Mouse (Mus musculus): ENCODE measurements around the gene Rbsn. TPM values are rescaled to one million over a fixed set of nuclear protein-coding genes. Genes with fewer than 3 reads are reported as not detected.

Rbsn gene
- polyA plus RNA-seq, 1 experiment from 2014 or later: 26.8 TPM

GRCm38 (mm10) chr6:92235036-92235435, 20.3 kb upstream of the Rbsn start:
- Histone ChIP-seq H3K27me3 (ENCODE audit: control insufficient read depth, insufficient read depth, low read length) (no peaks in the 10 kb centered on the region), H3K4me1 (replicated peaks; ENCODE audit: control insufficient read depth, insufficient read depth, low read length) (no peaks in the 10 kb centered on the region), H3K9ac (no peak overlapping the region), H3K4me2 (replicated peaks) (no peak overlapping the region), H3K27ac (no peak overlapping the region), H3K9me3 (ENCODE audit: control insufficient read depth, low read length) (no peaks in the 10 kb centered on the region), H3K36me3 (replicated peaks; ENCODE audit: control insufficient read depth, insufficient read depth) (no peaks in the 10 kb centered on the region), H3K4me3 (replicated peaks; ENCODE audit: low read length) (no peak overlapping the region)
- DNase-seq (ENCODE audit: low spot score) (no peak), ATAC-seq (ENCODE audit: low FRiP score) (no peak)
- 66% methylated on average over 12 of the region's 12 CpGs for WGBS

- ATAC-seq (ENCODE audit: low FRiP score): no peak
These were observed 17.0 kb upstream of the Rbsn start for GRCm38 (mm10) chr6:92231762-92232161.

GRCm38 (mm10) chr6:92231356-92231755, 16.6 kb upstream of the Rbsn start:
- no peak overlapping the region for H3K4me3 ChIP-seq (replicated peaks; ENCODE audit: low read length)
- H3K36me3 ChIP-seq (replicated peaks; ENCODE audit: control insufficient read depth, insufficient read depth): no peaks in the 10 kb centered on the region
- 79% methylated on average over 1 of the region's 1 CpGs for WGBS
- no peak overlapping the region for H3K4me2 ChIP-seq (replicated peaks)
- no peaks in the 10 kb centered on the region for H3K4me1 ChIP-seq (replicated peaks; ENCODE audit: control insufficient read depth, insufficient read depth, low read length)
- H3K27me3 ChIP-seq (ENCODE audit: control insufficient read depth, insufficient read depth, low read length): no peaks in the 10 kb centered on the region
- DNase-seq (ENCODE audit: low spot score) (no peak), ATAC-seq (ENCODE audit: low FRiP score) (no peak)
- no peak overlapping the region for H3K27ac ChIP-seq
- no peaks in the 10 kb centered on the region for H3K9me3 ChIP-seq (ENCODE audit: control insufficient read depth, low read length)
- no peak overlapping the region for H3K9ac ChIP-seq

More at GRCm38 (mm10) chr6:92231762-92232161, 17.0 kb upstream of the Rbsn start:
- Histone ChIP-seq H3K9ac (no peak overlapping the region), H3K36me3 (replicated peaks; ENCODE audit: control insufficient read depth, insufficient read depth) (no peaks in the 10 kb centered on the region), H3K27ac (no peak overlapping the region), H3K27me3 (ENCODE audit: control insufficient read depth, insufficient read depth, low read length) (no peaks in the 10 kb centered on the region), H3K4me2 (replicated peaks) (no peak overlapping the region), H3K4me1 (replicated peaks; ENCODE audit: control insufficient read depth, insufficient read depth, low read length) (no peaks in the 10 kb centered on the region), H3K9me3 (ENCODE audit: control insufficient read depth, low read length) (no peaks in the 10 kb centered on the region), H3K4me3 (replicated peaks; ENCODE audit: low read length) (no peak overlapping the region)
- WGBS: 75% methylated on average over 4 of the region's 4 CpGs
- DNase-seq (ENCODE audit: low spot score): no peak

GRCm38 (mm10) chr6:92229586-92229985, 14.9 kb upstream of the Rbsn start:
- no peak overlapping the region for H3K9ac ChIP-seq
- no peaks in the 10 kb centered on the region for H3K4me1 ChIP-seq (replicated peaks; ENCODE audit: control insufficient read depth, insufficient read depth, low read length)
- no peaks in the 10 kb centered on the region for H3K9me3 ChIP-seq (ENCODE audit: control insufficient read depth, low read length)
- ATAC-seq (ENCODE audit: low FRiP score) (no peak), DNase-seq (ENCODE audit: low spot score) (no peak)
- no peaks in the 10 kb centered on the region for H3K27me3 ChIP-seq (ENCODE audit: control insufficient read depth, insufficient read depth, low read length)
- H3K4me3 ChIP-seq (replicated peaks; ENCODE audit: low read length): no peak overlapping the region
- no peak overlapping the region for H3K27ac ChIP-seq
- H3K36me3 ChIP-seq (replicated peaks; ENCODE audit: control insufficient read depth, insufficient read depth): no peaks in the 10 kb centered on the region
- WGBS: 91% methylated on average over 2 of the region's 2 CpGs
- no peak overlapping the region for H3K4me2 ChIP-seq (replicated peaks)

GRCm38 (mm10) chr6:92229103-92229502, 14.4 kb upstream of the Rbsn start:
- no peak for ATAC-seq (ENCODE audit: low FRiP score)
- Histone ChIP-seq H3K4me3 (replicated peaks; ENCODE audit: low read length) (no peak overlapping the region), H3K36me3 (replicated peaks; ENCODE audit: control insufficient read depth, insufficient read depth) (no peaks in the 10 kb centered on the region), H3K27me3 (ENCODE audit: control insufficient read depth, insufficient read depth, low read length) (no peaks in the 10 kb centered on the region), H3K9ac (no peak overlapping the region), H3K4me1 (replicated peaks; ENCODE audit: control insufficient read depth, insufficient read depth, low read length) (no peaks in the 10 kb centered on the region), H3K27ac (no peak overlapping the region), H3K9me3 (ENCODE audit: control insufficient read depth, low read length) (no peaks in the 10 kb centered on the region), H3K4me2 (replicated peaks) (no peak overlapping the region)
- no peak for DNase-seq (ENCODE audit: low spot score)

- ATAC-seq (ENCODE audit: low FRiP score): no peak
- no peak overlapping the region for H3K9ac ChIP-seq
- DNase-seq (ENCODE audit: low spot score): no peak
- no peaks in the 10 kb centered on the region for H3K9me3 ChIP-seq (ENCODE audit: control insufficient read depth, low read length)
- 91% methylated on average over 1 of the region's 1 CpGs for WGBS
- H3K27ac ChIP-seq: no peak overlapping the region
- no peak overlapping the region for H3K4me3 ChIP-seq (replicated peaks; ENCODE audit: low read length)
- no peaks in the 10 kb centered on the region for H3K36me3 ChIP-seq (replicated peaks; ENCODE audit: control insufficient read depth, insufficient read depth)
- H3K4me2 ChIP-seq (replicated peaks): no peak overlapping the region
- H3K27me3 ChIP-seq (ENCODE audit: control insufficient read depth, insufficient read depth, low read length): no peaks in the 10 kb centered on the region
- H3K4me1 ChIP-seq (replicated peaks; ENCODE audit: control insufficient read depth, insufficient read depth, low read length): no peaks in the 10 kb centered on the region
These were observed 10.3 kb upstream of the Rbsn start for GRCm38 (mm10) chr6:92224981-92225380.

- H3K4me1 ChIP-seq (replicated peaks; ENCODE audit: control insufficient read depth, insufficient read depth, low read length): no peaks in the 10 kb centered on the region
- 87% methylated on average over 3 of the region's 3 CpGs for WGBS
- no peak overlapping the region for H3K27ac ChIP-seq
- no peaks in the 10 kb centered on the region for H3K36me3 ChIP-seq (replicated peaks; ENCODE audit: control insufficient read depth, insufficient read depth)
- ATAC-seq (ENCODE audit: low FRiP score): no peak
- no peaks in the 10 kb centered on the region for H3K9me3 ChIP-seq (ENCODE audit: control insufficient read depth, low read length)
- no peak overlapping the region for H3K4me2 ChIP-seq (replicated peaks)
- H3K9ac ChIP-seq: no peak overlapping the region
- no peak for DNase-seq (ENCODE audit: low spot score)
- H3K4me3 ChIP-seq (replicated peaks; ENCODE audit: low read length): no peak overlapping the region
- no peaks in the 10 kb centered on the region for H3K27me3 ChIP-seq (ENCODE audit: control insufficient read depth, insufficient read depth, low read length)
These were observed 7.3 kb upstream of the Rbsn start for GRCm38 (mm10) chr6:92222021-92222420.

- WGBS: 79% methylated on average over 6 of the region's 6 CpGs
These were observed 6.9 kb upstream of the Rbsn start for GRCm38 (mm10) chr6:92221604-92222003.

GRCm38 (mm10) chr6:92219445-92219844, 4.7 kb upstream of the Rbsn start:
- 60% methylated on average over 3 of the region's 3 CpGs for WGBS
- DNase-seq (ENCODE audit: low spot score): peak; percentile 68
- H3K36me3 ChIP-seq (replicated peaks; ENCODE audit: control insufficient read depth, insufficient read depth): no peaks in the 10 kb centered on the region
- H3K4me3 ChIP-seq (replicated peaks; ENCODE audit: low read length): no peak overlapping the region
- H3K27me3 ChIP-seq (ENCODE audit: control insufficient read depth, insufficient read depth, low read length): no peaks in the 10 kb centered on the region
- no peak overlapping the region for H3K27ac ChIP-seq
- H3K9me3 ChIP-seq (ENCODE audit: control insufficient read depth, low read length): no peaks in the 10 kb centered on the region
- no peak overlapping the region for H3K9ac ChIP-seq
- no peaks in the 10 kb centered on the region for H3K4me1 ChIP-seq (replicated peaks; ENCODE audit: control insufficient read depth, insufficient read depth, low read length)
- 0 out of 2 replicates have a peak, but pooled peaks have one; percentile 18 for ATAC-seq (ENCODE audit: low FRiP score)
- no peak overlapping the region for H3K4me2 ChIP-seq (replicated peaks)

More at GRCm38 (mm10) chr6:92221604-92222003, 6.9 kb upstream of the Rbsn start:
- Histone ChIP-seq H3K9ac (no peak overlapping the region), H3K4me1 (replicated peaks; ENCODE audit: control insufficient read depth, insufficient read depth, low read length) (no peaks in the 10 kb centered on the region), H3K4me2 (replicated peaks) (no peak overlapping the region), H3K27ac (no peak overlapping the region), H3K27me3 (ENCODE audit: control insufficient read depth, insufficient read depth, low read length) (no peaks in the 10 kb centered on the region), H3K4me3 (replicated peaks; ENCODE audit: low read length) (no peak overlapping the region), H3K36me3 (replicated peaks; ENCODE audit: control insufficient read depth, insufficient read depth) (no peaks in the 10 kb centered on the region), H3K9me3 (ENCODE audit: control insufficient read depth, low read length) (no peaks in the 10 kb centered on the region)
- DNase-seq (ENCODE audit: low spot score) (no peak), ATAC-seq (ENCODE audit: low FRiP score) (no peak)

GRCm38 (mm10) chr6:92214055-92214772, 511 bp downstream of the Rbsn start:
- peak; percentile 77 for ATAC-seq (ENCODE audit: low FRiP score)
- WGBS: under 1% methylated on average over 44 of the region's 48 CpGs

More at GRCm38 (mm10) chr6:92214055-92214772, 511 bp downstream of the Rbsn start:
- Histone ChIP-seq H3K4me2 (replicated peaks) (peak overlapping the region; percentile 96), H3K9me3 (ENCODE audit: control insufficient read depth, low read length) (no peaks in the 10 kb centered on the region), H3K27me3 (ENCODE audit: control insufficient read depth, insufficient read depth, low read length) (no peaks in the 10 kb centered on the region), H3K9ac (peak overlapping the region; percentile 95), H3K36me3 (replicated peaks; ENCODE audit: control insufficient read depth, insufficient read depth) (peaks cover 18% of the 10 kb centered on the region), H3K4me3 (replicated peaks; ENCODE audit: low read length) (peak overlapping the region; percentile 89), H3K4me1 (replicated peaks; ENCODE audit: control insufficient read depth, insufficient read depth, low read length) (peaks cover 11% of the 10 kb centered on the region), H3K27ac (peak overlapping the region; percentile 94)
- no peak for DNase-seq (ENCODE audit: low spot score)

All from hindbrain, embryonic 14.5 days (tissue).